Mouse (Mus musculus) embryonic facial prominence, embryonic 15.5 days (tissue): ENCODE data around the gene Spsb3. TPM values are rescaled to one million over a fixed set of nuclear protein-coding genes. Genes with fewer than 3 reads are reported as not detected.

Experiments used
- ATAC-seq: fragments of 200-750 bp; cut with Nextera tagmentation; 2 replicates; pipeline ENCODE4 v1.8.0; 2017; ENCODE audit warnings: low read depth, moderate TSS enrichment; ENCODE audit not compliant: insufficient number of reproducible peaks, low FRiP score, low TSS enrichment
- H3K27ac ChIP-seq: fragments of 300-500 bp; sonication (generic); replicated peaks from 2 replicates; pipeline ENCODE4 v1.5.1; 2015; ENCODE audit warnings: mild to moderate bottlenecking, inconsistent platforms
- H3K27me3 ChIP-seq: fragments of 300-500 bp; sonication (generic); 2 replicates; pipeline ENCODE4 v1.6.1; 2015; ENCODE audit warnings: inconsistent platforms
- H3K36me3 ChIP-seq: fragments of 300-500 bp; sonication (generic); 2 replicates; pipeline ENCODE4 v1.6.1; 2015; ENCODE audit warnings: mild to moderate bottlenecking, inconsistent platforms
- H3K4me1 ChIP-seq: fragments of 300-500 bp; sonication (generic); 2 replicates; pipeline ENCODE4 v1.6.1; 2015; ENCODE audit warnings: inconsistent platforms
- H3K4me2 ChIP-seq: fragments of 300-500 bp; sonication (generic); replicated peaks from 2 replicates; pipeline ENCODE4 v1.6.1; 2015; ENCODE audit warnings: mild to moderate bottlenecking, inconsistent platforms
- H3K4me3 ChIP-seq: fragments of 300-500 bp; sonication (generic); replicated peaks from 2 replicates; pipeline ENCODE4 v1.5.1; 2015; ENCODE audit warnings: mild to moderate bottlenecking, inconsistent platforms
- H3K9ac ChIP-seq: fragments of 300-500 bp; sonication (generic); 2 replicates; pipeline ENCODE4 v1.6.1; 2015; ENCODE audit warnings: inconsistent platforms
- H3K9me3 ChIP-seq: fragments of 300-500 bp; sonication (generic); replicated peaks from 2 replicates; pipeline ENCODE4 v1.6.1; 2016; ENCODE audit warnings: inconsistent platforms
- WGBS: fragments of 180-500 bp; shearing (Covaris S2); methylation state at CpG from one replicate; pipeline ENCODE4 v1.1.7; 2015; 5-methylcytosine and 5-hydroxymethylcytosine counted together
- polyA plus RNA-seq: library from polyadenylated mRNA; unstranded; fragments of >200 nt; fragmentation: Nextera tagmentation; extraction: Ambion mirVana; gene quantifications from 2 replicates; pipeline ENCODE4 v1.2.1, GENCODE M21; 2015

The Spsb3 gene
- polyA plus RNA-seq, 1 experiment from 2014 or later: 43.5 TPM

DNA sequence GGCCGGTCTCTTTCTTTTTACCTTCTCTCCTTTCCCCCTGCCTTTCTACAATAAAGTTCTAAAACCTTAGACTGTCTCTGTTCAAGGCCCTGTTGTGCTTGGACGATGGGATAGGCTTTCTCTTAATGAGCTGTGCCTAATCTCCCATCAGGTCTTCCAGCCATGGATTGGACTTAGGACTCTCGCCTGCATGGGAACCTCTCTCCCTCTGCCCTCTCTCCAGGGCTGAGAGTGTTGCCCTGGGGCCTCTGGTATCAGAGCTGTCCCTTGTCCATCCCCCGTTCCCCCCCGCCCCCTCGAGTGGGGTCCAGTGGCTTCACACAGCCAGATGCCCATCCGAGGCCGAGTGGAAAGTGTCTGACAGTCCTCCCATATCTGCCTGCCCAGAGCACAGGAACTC is 11.5 kb upstream of the Spsb3 start:
- H3K36me3 ChIP-seq: no peaks in the 10 kb centered on the region
- H3K4me2 ChIP-seq: no peak overlapping the region
- WGBS: 70% methylated on average over 8 of the region's 8 CpGs
- H3K4me3 ChIP-seq: no peak overlapping the region
- 0 out of 2 replicates have a peak, but pooled peaks cover 4% of the 10 kb centered on the region for H3K4me1 ChIP-seq
- ATAC-seq: no peak
- no peaks in the 10 kb centered on the region for H3K27me3 ChIP-seq
- no peak overlapping the region for H3K27ac ChIP-seq
- H3K9ac ChIP-seq: no peak overlapping the region
- H3K9me3 ChIP-seq: no peaks in the 10 kb centered on the region

DNA sequence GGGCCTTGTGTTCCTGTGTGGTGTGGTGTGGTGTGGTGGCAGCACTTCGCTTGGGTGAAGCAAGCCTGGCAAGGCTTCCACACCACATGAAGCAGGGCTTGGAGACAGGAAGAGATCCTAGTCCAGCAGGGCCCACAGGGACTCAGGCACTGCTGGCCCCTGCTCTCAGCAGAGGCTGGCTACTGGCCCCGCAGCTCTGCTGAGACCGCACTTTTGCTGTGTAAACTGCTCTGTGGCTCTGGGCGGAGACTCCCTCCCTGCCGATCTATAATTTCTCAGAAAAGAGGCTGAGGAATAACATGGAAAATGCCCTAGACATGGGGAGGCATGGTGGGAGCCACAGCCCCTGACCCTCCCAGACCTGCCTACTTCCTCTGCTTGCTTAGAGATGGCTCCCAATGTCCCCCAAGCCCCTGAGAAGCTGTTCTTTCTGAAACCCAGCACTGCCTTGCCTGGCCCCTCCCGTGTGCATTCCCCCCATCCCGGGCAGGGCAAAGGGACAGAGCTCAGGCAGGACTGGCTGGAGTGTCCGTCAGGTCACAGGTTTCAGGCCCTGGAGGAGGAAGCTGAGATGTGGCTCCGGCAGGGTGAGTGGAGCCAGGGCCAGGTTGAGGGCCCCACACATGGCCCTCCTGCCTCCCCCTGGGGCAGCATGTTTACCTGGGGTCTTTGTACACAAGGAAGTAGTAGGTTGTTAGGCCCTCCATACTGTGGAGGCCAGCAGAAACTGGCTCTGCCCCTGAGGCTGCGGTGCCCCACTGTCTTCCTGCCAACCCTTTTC is 8.9 kb upstream of the Spsb3 start:
- H3K4me3 ChIP-seq: no peak overlapping the region
- no peaks in the 10 kb centered on the region for H3K9me3 ChIP-seq
- H3K27ac ChIP-seq: no peak overlapping the region
- peaks cover 4% of the 10 kb centered on the region; the same call in 1 of the 2 replicates for H3K36me3 ChIP-seq
- no peak overlapping the region for H3K9ac ChIP-seq
- no peak overlapping the region; the same call in 1 of the 2 replicates for H3K4me2 ChIP-seq
- WGBS: 51% methylated on average over 10 of the region's 10 CpGs
- H3K27me3 ChIP-seq: no peaks in the 10 kb centered on the region
- no peak for ATAC-seq
- 0 out of 2 replicates have a peak, but pooled peaks cover 4% of the 10 kb centered on the region for H3K4me1 ChIP-seq

DNA sequence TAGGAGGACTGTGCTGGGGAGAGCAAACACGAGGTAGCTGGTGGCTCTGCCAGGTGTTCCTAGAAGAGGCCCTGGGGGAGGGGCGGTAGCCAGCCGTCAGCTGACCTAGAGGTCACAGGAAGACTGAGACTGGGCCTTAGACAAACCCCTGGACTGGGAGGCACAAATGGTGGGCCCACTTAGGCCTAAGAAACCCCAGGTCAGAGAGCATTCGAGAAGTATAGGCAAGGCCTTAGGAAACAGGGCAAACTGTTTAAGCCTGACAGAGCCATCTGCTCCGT is 8.4 kb upstream of the Spsb3 start:
- Histone ChIP-seq H3K4me1 (0 out of 2 replicates have a peak, but pooled peaks cover 4% of the 10 kb centered on the region), H3K9me3 (no peaks in the 10 kb centered on the region), H3K4me2 (no peak overlapping the region; the same call in 1 of the 2 replicates), H3K36me3 (peaks cover 9% of the 10 kb centered on the region; the same call in 1 of the 2 replicates), H3K4me3 (no peak overlapping the region), H3K27ac (no peak overlapping the region), H3K9ac (no peak overlapping the region), H3K27me3 (no peaks in the 10 kb centered on the region)
- 0 out of 2 replicates have a peak, but pooled peaks have one; percentile 13 for ATAC-seq
- 25% methylated on average over 5 of the region's 5 CpGs for WGBS

DNA sequence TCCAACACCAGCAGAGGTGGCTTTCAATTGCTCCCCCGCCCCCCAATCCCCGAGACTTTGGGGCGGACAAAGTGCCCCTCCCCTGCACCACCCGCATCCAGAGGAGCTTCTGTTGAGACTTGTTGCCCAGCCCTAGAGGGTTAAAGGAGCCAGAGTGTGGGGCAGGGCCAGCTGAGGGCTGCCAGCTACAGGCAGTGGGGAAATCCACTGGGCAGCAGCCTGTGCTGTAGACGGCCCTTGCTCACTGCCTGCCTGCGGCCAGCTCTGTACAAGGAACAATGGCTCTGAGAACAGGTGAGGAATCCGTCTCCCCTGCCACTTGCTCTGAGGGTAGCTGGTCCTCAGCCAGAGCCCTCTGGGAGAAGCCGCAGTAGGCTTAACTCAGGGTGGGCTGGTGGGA is 7.9 kb upstream of the Spsb3 start:
- ATAC-seq: no peak
- H3K4me2 ChIP-seq: no peak overlapping the region
- WGBS: 63% methylated on average over 8 of the region's 8 CpGs
- H3K36me3 ChIP-seq: peaks cover 14% of the 10 kb centered on the region; the same call in 1 of the 2 replicates
- H3K9ac ChIP-seq: no peak overlapping the region
- H3K4me3 ChIP-seq: no peak overlapping the region
- no peak overlapping the region for H3K27ac ChIP-seq
- H3K27me3 ChIP-seq: no peaks in the 10 kb centered on the region
- H3K9me3 ChIP-seq: no peaks in the 10 kb centered on the region
- H3K4me1 ChIP-seq: 0 out of 2 replicates have a peak, but pooled peaks cover 4% of the 10 kb centered on the region

- H3K4me1 ChIP-seq: peaks cover 20% of the 10 kb centered on the region
- WGBS: 36% methylated on average over 7 of the region's 7 CpGs
- no peaks in the 10 kb centered on the region for H3K9me3 ChIP-seq
- H3K27ac ChIP-seq: no peak overlapping the region
- ATAC-seq: no peak
- H3K4me3 ChIP-seq: no peak overlapping the region
- H3K4me2 ChIP-seq: no peak overlapping the region
- no peaks in the 10 kb centered on the region for H3K27me3 ChIP-seq
- H3K9ac ChIP-seq: no peak overlapping the region
- peaks cover 26% of the 10 kb centered on the region for H3K36me3 ChIP-seq
Measured at GRCm38 (mm10) chr17:24881738-24882440, 4.6 kb upstream of the Spsb3 start.

DNA sequence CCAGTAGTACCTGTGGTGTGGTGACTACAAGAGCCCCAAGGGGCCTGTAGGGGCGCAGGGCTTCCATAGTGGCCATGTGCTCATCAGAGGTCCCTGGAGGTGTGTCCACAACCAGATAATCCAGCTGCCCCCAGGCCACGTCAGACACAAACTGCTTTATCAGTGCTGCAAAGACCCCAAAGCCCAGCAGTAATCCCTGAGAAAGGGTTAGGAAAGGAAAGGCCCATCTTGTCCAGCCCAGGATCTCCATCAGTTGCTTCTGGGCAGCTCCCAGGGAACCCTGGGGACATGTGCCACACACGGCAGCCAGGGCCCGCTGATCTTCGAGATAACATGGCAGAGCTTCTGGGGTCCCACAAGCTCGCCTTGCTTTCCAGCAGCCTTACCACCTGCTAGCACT is 2.1 kb upstream of the Spsb3 start:
- H3K4me1 ChIP-seq: peaks cover 32% of the 10 kb centered on the region
- no peaks in the 10 kb centered on the region for H3K27me3 ChIP-seq
- 83% methylated on average over 6 of the region's 6 CpGs for WGBS
- no peak overlapping the region for H3K4me3 ChIP-seq
- H3K9ac ChIP-seq: no peak overlapping the region
- H3K9me3 ChIP-seq: no peaks in the 10 kb centered on the region
- no peak for ATAC-seq
- no peak overlapping the region for H3K4me2 ChIP-seq
- no peak overlapping the region for H3K27ac ChIP-seq
- H3K36me3 ChIP-seq: peaks cover 37% of the 10 kb centered on the region

- ATAC-seq: no peak
- Histone ChIP-seq H3K9ac (peak overlapping the region; percentile 59), H3K36me3 (peaks cover 46% of the 10 kb centered on the region), H3K4me3 (peak overlapping the region; percentile 97), H3K27me3 (no peaks in the 10 kb centered on the region), H3K9me3 (no peaks in the 10 kb centered on the region), H3K4me1 (peaks cover 32% of the 10 kb centered on the region), H3K4me2 (peak overlapping the region; percentile 94), H3K27ac (no peak overlapping the region)
- 26% methylated on average over 22 of the region's 22 CpGs for WGBS
Measured at GRCm38 (mm10) chr17:24885356-24886133, 898 bp upstream of the Spsb3 start.

GRCm38 (mm10) chr17:24886932-24887271 is 459 bp downstream of the Spsb3 start:
- H3K4me2 ChIP-seq: peak overlapping the region; percentile 84
- H3K4me3 ChIP-seq: peak overlapping the region; percentile 97
- H3K27ac ChIP-seq: peak overlapping the region; percentile 82
- peaks cover 58% of the 10 kb centered on the region for H3K36me3 ChIP-seq
- no peaks in the 10 kb centered on the region for H3K27me3 ChIP-seq
- ATAC-seq: peak; percentile 12; the same call in 1 of the 2 replicates
- no peaks in the 10 kb centered on the region for H3K9me3 ChIP-seq
- WGBS: 1% methylated on average over 18 of the region's 18 CpGs
- H3K4me1 ChIP-seq: peaks cover 32% of the 10 kb centered on the region
- H3K9ac ChIP-seq: peak overlapping the region; percentile 85

DNA sequence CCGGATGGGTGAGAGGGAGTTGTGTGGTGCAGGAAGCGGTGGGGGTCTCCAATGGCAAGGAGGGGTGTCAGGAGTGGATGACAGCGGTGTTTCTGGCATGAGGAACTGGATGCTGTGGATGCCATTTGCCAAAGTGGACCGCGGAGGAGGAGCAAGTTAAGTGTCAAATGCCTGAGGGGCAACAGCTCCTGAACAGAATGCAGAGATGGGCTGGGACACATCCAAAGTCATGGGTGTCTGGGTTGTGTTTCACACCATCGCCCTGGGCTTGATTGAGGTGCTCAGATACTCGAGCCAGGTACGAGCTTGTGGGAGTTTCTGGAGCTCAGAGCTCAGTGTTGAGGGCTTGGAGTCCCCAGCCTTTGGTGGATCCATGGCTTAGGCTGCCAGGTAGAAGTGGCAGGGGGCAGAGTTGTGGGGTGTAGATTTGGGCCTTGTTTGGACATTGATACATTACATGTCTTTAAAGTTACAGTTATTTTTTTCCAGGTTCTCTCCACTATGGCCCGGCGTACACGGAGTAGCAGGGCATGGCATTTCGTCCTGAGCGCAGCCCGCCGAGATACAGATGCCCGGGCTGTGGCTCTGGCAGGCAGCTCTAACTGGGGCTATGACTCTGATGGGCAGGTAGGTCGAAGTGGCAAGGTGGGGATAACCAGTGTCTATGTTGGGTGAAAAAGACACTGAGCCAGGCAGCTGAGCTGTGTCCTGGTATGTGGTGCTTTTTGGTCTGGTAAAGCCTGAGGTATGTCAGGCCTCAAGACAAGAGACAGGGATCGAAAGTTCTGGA is 1.0 kb downstream of the Spsb3 start:
- Histone ChIP-seq H3K36me3 (peaks cover 61% of the 10 kb centered on the region), H3K9me3 (no peaks in the 10 kb centered on the region), H3K4me1 (peaks cover 32% of the 10 kb centered on the region), H3K4me2 (peak overlapping the region; percentile 84), H3K27ac (no peak overlapping the region), H3K4me3 (peak overlapping the region; percentile 97), H3K27me3 (no peaks in the 10 kb centered on the region), H3K9ac (peak overlapping the region; percentile 85)
- ATAC-seq: no peak
- WGBS: 57% methylated on average over 18 of the region's 18 CpGs

- ATAC-seq: no peak
- 81% methylated on average over 3 of the region's 3 CpGs for WGBS
- Histone ChIP-seq H3K27me3 (no peaks in the 10 kb centered on the region), H3K4me1 (peaks cover 39% of the 10 kb centered on the region), H3K27ac (no peak overlapping the region), H3K4me2 (no peak overlapping the region), H3K9ac (no peak overlapping the region), H3K9me3 (no peaks in the 10 kb centered on the region), H3K36me3 (peaks cover 61% of the 10 kb centered on the region), H3K4me3 (0 out of 2 replicates have a peak overlapping the region, but pooled peaks have one; percentile 2)
Measured at GRCm38 (mm10) chr17:24888862-24889261, 2.4 kb downstream of the Spsb3 start.
